Mouse (Mus musculus) kidney, postnatal 14 days (tissue): Measurements from ENCODE around the gene Abca4.
"Not testable (repeated sequence)": the region's sequence is repeated elsewhere in the genome, so short reads cannot be mapped to it uniquely, and the experiment has no call there.

Experiments
- DNase-seq: peaks from one replicate; pipeline ENCODE4 v3.0.0; 2022; ENCODE audit warnings: mixed read lengths

The Abca4 gene

GRCm38 (mm10) chr3:122058439-122059198 is 14.4 kb downstream of the Abca4 start:
- DNase-seq, result peak; percentile 54

GRCm38 (mm10) chr3:122062586-122062985 is 18.3 kb downstream of the Abca4 start:
- DNase-seq, result no peak

- peak; percentile 56 for DNase-seq
These were observed 20.5 kb downstream of the Abca4 start for GRCm38 (mm10) chr3:122064556-122065410.

GRCm38 (mm10) chr3:122071769-122072168 is 27.5 kb downstream of the Abca4 start:
- DNase-seq, result peak; percentile 37

- DNase-seq, result peak; percentile 86
These were observed 28.7 kb downstream of the Abca4 start for GRCm38 (mm10) chr3:122072646-122073571.

- DNase-seq, result no peak
These were observed 29.4 kb downstream of the Abca4 start for GRCm38 (mm10) chr3:122073595-122073994.

- DNase-seq, result peak; percentile 90
These were observed 30.1 kb downstream of the Abca4 start for GRCm38 (mm10) chr3:122074334-122074733.

GRCm38 (mm10) chr3:122078141-122078540 is 33.9 kb downstream of the Abca4 start:
- peak; percentile 83 for DNase-seq

GRCm38 (mm10) chr3:122079172-122079571 is 34.9 kb downstream of the Abca4 start:
- DNase-seq, result no peak

- DNase-seq, result not testable (repeated sequence)
These were observed 37.4 kb downstream of the Abca4 start for GRCm38 (mm10) chr3:122081634-122082033.

- DNase-seq, result no peak
These were observed 38.1 kb downstream of the Abca4 start for GRCm38 (mm10) chr3:122082338-122082737.

- no peak for DNase-seq
These were observed 41.1 kb downstream of the Abca4 start for GRCm38 (mm10) chr3:122085157-122085989.

GRCm38 (mm10) chr3:122088054-122088681 is 43.9 kb downstream of the Abca4 start:
- no peak for DNase-seq

- no peak for DNase-seq
These were observed 46.1 kb downstream of the Abca4 start for GRCm38 (mm10) chr3:122090338-122090737.

GRCm38 (mm10) chr3:122099713-122100112 is 55.5 kb downstream of the Abca4 start:
- DNase-seq, result no peak

GRCm38 (mm10) chr3:122102091-122102490 is 57.8 kb downstream of the Abca4 start:
- no peak for DNase-seq

GRCm38 (mm10) chr3:122103864-122104808 is 59.9 kb downstream of the Abca4 start:
- DNase-seq, result peak; percentile 92

GRCm38 (mm10) chr3:122106920-122107319 is 62.7 kb downstream of the Abca4 start:
- DNase-seq, result no peak

GRCm38 (mm10) chr3:122107643-122108194 is 63.5 kb downstream of the Abca4 start:
- DNase-seq, result no peak

- peak; percentile 70 for DNase-seq
These were observed 65.2 kb downstream of the Abca4 start for GRCm38 (mm10) chr3:122109461-122109860.
